Mouse (Mus musculus) bone marrow, adult 2 months (tissue): ENCODE measurements around the gene Ldb2.

Source experiments
- CTCF ChIP-seq: fragments of 200-500 bp; IDR thresholded peaks from 2 replicates; pipeline ENCODE4 v1.5.1; 2011; ENCODE audit warnings: low read length, control low read depth; ENCODE audit not compliant: control insufficient read depth, insufficient read depth
- POLR2A ChIP-seq: fragments of 200-500 bp; IDR thresholded peaks from 2 replicates; pipeline ENCODE4 v1.6.1; 2011; ENCODE audit warnings: low read depth, mild to moderate bottlenecking, control low read depth, low read length, borderline replicate concordance; ENCODE audit not compliant: control insufficient read depth

DNA sequence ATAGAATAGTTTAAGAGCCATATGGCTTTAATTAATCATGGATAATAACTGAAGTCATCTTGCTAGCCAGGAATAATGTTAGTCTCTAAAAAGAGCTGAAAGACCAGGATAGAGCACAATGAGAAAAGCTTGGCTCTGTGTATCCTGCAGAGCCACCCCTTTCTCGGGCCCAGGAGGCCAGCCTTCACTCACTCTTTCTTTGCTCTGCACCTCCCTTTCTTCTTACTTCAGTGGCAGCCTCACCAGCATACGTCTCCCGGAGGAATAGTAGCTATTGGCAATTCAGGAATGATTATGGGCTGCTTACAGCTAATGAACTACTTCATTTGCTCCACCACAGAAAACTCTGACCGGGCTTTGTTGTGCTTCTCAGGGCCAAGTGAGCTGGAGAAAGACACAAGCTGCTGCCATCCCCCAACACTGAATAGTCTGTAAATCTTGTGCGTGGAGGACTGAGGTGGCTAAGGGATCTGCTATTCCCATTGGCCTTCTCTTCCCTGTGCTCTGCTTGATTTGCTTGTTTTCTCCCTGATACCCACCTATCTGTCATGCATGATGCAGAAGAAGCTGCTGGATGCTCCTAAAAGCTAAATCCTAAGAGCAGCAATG lies 86.2 kb downstream of the Ldb2 start:
- TF ChIP-seq CTCF (no peak), POLR2A (no peak)
